Mouse (Mus musculus) cortical plate, adult 2 months (tissue): Measurements from ENCODE around the gene Adpgk.

Experiments used
- CTCF ChIP-seq: fragments of 200-500 bp; IDR thresholded peaks from 2 replicates; pipeline ENCODE4 v1.5.1; 2011; ENCODE audit warnings: mild to moderate bottlenecking, control low read depth, low read length; ENCODE audit not compliant: insufficient read depth; ENCODE audit errors: extremely low read depth
- POLR2A ChIP-seq: fragments of 200-500 bp; IDR thresholded peaks from 2 replicates; pipeline ENCODE4 v1.6.1; 2011; ENCODE audit warnings: mild to moderate bottlenecking, low read length, control low read depth; ENCODE audit not compliant: insufficient read depth; ENCODE audit errors: extremely low read depth

DNA sequence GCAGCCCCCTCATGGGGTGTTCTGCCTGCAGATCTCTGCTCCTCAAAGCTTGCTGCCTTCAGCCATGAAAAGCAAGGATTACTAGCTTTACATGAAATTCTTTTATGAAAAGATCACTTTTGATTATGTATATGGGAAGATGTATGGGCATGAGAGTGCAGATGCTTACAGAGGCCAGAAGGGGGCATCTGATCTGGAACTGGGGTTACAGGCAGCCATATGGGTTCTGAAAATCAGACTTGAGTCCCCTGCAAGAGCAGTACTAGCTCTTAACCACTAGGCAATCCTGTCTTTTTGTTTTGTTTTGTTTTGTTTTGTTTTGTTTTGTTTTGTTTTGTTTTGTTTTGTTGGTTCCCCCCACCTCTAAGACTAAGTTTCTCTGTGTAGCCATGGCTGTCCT, 18.2 kb upstream of the Adpgk start:
- TF ChIP-seq CTCF: no peak
- no peak for TF ChIP-seq POLR2A
